Mouse (Mus musculus): ENCODE measurements around the gene Gm49601.

The Gm49601 gene

GRCm38 (mm10) chr16:18626376-18626878, at the start of gene Gm49601:
Gene Gm49601 (minus strand): TSS chr16:18626427.
- in situ Hi-C loops (cut with MboI): no loop called here

DNA sequence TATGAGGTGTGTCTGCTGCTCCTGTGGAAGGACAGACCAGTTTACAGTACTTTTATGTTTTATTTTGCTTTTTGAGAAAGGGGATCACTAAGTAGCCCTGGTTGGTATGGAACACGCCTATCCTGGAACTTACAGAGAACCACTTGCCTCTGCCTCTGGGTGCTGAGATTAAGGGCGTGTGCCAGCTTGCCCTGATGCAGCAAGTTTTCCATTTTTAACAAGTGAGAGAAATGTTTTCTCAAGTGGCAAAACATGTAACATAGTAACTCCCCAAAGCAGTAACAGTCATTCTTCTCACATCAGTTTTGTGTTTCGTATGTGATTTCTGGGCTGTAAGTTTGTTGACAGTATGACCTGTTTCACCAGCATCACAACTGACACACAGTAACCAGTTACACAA, 46.8 kb upstream of the Gm49601 start:
- in situ Hi-C loops (cut with MboI): no loop called here

GRCm38 (mm10) chr16:18672027-18672426, 45.8 kb upstream of the Gm49601 start:
- in situ Hi-C loops (cut with MboI): no loop called here

DNA sequence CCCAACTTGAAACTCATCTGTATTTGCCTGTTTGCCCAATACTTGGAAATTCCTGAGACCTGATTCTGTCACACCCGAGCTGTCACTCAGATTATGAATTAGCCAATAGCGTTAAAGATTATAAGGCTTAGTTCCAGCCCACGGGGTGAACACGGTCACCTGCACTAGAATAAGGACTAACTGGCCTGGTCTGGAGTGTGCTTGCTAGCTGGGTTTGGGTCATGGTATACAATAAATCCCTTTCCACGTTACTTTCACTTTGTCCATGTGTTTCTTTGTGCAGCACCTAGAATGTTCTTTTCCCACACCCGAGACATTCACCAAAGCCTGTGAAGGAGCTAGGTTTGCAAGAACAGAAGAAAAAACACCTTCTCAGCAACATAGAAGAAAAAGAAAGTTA, 43.7 kb upstream of the Gm49601 start:
- in situ Hi-C loops (cut with MboI): no loop called here

- in situ Hi-C loops (cut with MboI): no loop called here
Measured at GRCm38 (mm10) chr16:18658597-18658996, 32.4 kb upstream of the Gm49601 start.

DNA sequence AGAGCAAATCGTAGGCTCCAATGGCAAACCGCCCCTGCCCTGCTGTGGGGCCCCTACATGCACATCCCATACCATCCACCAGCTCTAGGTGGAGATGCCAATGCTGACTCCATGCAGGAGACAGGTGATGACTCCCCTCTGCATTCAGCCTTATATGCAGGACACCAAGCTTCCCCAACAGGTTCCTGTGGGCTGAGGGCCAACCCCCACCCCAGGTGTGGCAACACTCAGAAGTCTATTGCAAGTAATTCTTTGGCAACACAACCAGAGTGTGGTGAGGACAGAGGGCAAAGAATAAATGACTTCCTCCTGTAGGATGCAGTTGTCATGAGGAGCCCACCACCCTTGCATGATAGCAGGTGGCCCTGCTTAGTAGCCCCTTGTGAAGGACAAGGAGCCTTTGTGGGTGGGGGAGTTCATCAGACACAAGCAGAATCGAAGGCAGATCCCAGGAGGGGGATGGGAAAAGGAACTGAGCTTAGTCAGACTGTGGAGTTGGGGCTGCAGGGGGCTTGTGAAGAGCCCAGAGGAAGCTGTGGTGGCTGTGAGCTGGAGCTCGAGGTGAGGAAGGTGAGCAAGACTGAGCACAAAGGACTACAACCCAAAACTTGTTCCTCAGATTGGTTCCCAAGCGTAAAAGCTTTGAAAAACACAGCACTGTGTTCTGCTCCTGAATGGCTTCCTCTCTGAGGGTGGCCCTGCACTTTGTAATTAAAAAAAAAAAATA, 29.3 kb upstream of the Gm49601 start:
- in situ Hi-C loops (cut with MboI): no loop called here

DNA sequence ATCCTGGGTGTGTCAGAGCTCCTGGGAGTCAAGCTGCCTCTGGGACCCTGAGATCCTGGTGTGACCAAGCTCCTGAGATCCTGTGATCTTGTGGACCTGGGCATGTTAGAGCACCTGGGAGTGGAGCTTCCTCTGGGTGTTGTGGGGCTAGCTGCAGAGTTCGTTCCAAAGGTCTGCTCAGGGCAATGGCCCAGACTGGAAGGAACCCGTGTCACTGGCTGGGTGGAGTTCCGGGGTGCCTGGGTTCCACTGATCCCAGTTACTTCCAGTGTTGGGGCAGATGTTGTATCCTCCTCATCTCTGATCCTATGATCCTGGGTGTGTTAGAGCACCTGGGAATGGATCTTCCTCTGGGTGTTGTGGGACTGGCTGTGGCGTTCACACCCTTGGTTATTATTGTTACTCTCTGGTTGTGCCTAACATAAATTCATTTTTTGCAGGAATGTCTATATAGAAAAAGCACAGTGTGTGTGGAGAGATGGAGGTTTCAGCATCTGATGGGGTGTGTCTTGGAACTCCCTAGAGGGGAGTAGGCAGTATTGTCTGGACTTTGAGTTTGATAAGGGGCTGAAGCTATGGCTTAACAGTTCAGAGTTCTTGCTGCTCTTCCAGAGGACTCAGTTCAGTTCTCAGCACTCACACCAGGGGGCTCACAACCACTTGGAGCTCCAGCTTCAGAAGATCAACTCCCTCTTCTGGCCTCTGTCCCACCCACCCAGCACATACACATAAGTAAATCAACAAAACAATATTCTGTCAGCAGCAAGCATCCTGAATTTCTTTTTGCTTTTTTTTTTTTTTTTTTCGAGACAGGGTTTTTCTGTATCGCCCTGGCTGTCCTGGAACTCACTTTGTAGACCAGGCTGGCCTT, 27.3 kb upstream of the Gm49601 start:
- in situ Hi-C loops (cut with MboI): no loop called here

DNA sequence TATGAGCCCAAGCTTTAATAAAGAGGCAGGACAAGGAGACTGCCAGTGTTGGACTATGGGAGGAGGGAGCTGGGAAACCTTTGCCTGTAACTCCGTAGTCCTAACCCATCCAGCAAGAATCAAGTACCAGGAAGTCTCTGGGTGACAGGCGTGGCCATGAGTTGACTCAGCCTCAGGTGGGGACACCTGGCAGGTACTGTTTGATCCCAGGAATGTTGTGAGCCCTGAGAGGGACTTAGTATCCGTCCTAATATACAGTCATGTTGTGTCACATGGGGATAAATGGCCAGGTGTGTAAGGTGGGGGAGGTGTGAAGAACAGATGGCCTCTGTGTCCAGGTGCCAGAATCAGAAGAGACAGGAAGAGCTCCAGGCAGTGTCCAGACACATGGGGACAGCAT, 22.9 kb upstream of the Gm49601 start:
- in situ Hi-C loops (cut with MboI): no loop called here

DNA sequence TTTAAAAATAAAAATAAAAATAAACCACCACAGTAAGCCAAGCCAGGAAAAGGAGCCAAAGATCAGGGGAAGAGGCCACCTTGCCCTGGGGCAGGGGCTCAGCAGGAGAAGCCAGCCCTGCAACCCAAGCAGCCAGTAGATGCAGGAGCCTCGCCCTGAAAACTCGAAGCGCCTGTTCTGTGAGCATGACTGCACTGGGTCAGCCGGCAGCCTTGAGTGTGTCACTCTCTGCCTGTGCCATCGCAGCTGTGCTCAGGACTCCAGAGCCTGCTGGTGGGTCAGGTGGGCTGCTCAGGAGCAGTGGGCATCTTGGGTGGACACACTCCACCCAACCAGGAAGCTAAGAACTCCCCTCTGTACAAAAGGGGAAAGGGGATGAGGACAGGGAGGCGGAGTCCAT, 19.1 kb upstream of the Gm49601 start:
- in situ Hi-C loops (cut with MboI): no loop called here

GRCm38 (mm10) chr16:18644485-18644884, 18.3 kb upstream of the Gm49601 start:
- in situ Hi-C loops (cut with MboI): no loop called here

DNA sequence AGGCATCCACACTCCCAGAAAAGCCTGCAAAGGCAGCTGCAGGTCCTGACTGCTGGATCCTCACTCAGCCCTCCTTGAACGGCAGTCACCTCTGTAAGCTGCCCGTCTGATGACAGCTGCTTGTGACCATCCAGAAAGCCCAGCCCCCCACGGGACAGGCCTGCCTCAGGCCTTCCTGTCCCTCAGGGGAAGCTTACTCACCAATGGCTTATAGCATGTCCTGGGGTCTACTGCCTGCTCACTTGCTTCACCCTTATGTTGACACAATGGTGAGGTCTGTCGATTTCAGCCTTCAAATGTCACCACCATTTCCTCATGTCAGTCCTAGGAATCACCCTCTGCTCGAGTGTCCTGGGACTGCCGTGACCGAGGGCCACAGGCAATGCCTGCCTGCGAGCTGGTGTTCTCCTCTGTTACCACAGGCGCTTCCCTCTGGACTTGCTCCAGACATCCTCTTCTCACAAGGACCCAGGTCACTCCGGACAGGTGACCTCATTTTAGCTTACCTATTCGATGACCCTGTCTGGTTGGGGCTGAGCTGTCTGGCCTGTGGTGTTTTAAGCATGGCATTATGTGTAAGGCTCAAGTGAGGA, 17.3 kb upstream of the Gm49601 start:
- in situ Hi-C loops (cut with MboI): no loop called here

DNA sequence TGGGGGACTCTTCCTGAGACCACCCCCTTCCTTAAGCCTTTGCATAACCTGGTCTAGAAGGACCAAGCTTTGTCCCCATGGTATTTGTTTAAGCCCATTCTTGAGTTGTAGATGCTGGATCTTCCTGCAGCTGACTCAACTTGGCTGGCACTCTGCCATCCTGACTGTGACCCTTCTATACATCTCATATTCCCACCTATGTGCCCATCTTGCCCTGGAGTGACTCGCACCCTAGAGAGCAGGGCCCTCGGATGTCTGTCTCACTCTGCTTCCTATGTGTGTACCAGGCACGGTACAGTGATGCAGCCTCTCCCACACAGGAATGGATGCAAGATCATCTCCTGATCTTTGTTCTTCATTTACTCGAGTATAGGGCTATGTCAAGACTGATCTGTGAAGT, 16.7 kb upstream of the Gm49601 start:
- in situ Hi-C loops (cut with MboI): no loop called here

DNA sequence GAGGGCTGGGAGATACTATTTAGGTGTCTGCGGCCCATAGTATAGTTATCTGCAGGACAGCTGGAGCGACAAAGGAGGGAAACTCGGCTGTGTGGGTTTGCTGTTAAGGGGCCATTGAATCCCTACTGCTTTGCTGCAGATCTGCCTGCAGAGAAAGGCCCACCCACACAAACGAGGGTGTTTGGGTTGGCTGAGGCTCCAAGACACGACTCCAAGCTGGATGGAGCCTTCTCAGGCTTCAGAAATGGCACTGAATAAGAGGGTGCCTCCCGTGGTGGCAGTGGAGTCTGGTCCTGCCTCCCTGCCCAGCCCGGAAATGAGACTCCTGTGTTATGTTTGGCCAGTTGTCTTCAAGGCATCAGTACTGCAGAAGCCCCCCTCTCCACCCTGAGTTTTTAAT, 16.1 kb upstream of the Gm49601 start:
- in situ Hi-C loops (cut with MboI): no loop called here

DNA sequence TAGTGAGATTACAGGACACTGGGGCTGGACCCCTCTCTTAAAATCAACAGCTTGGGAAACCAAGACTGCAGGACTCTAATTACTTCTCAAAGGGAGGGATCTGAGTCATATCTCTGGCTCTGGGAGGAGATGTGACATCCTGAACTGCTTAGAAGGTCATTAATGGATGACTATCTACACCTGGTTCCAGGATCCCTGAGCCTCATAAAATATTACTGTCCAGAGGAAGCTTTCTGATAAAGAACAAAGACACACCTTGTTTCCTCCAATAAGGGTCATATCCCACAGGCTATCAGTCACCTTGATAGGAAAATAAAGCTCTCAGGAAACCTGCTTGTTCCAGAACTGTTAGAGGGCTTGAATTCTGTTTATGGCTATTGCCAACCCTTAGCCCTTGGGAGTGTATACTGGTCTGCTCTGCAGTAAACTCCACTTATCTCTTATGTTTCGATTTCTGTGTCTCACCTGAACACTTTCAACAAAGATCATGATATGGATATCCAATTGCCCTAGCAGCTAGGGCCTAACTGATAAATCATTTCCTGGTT, 13.2 kb upstream of the Gm49601 start:
- in situ Hi-C loops (cut with MboI): no loop called here

GRCm38 (mm10) chr16:18638396-18638795, 12.2 kb upstream of the Gm49601 start:
- in situ Hi-C loops (cut with MboI): no loop called here

- in situ Hi-C loops (cut with MboI): no loop called here
Measured at GRCm38 (mm10) chr16:18636804-18637203, 10.6 kb upstream of the Gm49601 start.

GRCm38 (mm10) chr16:18636401-18636800, 10.2 kb upstream of the Gm49601 start:
- in situ Hi-C loops (cut with MboI): no loop called here

DNA sequence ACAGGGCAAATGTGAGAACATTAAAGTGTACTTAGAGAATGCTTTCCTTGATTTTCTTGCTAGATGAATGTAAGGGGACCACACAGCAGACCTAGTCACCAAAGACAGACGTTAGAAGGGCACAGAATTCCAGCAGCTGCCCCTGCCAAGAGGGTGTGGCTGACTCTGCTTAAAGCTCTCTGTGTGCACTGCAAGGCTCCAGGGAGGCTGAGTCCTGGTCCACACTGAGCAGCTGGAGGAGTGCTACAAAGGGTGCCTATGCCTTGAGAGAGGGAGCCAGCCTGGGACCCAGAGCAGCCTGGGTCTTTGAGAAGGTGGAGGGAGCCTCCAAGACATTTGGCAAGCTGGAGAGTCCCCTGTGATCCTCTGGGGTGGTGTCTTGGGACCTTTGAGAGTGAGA, 7.1 kb upstream of the Gm49601 start:
- in situ Hi-C loops (cut with MboI): no loop called here

DNA sequence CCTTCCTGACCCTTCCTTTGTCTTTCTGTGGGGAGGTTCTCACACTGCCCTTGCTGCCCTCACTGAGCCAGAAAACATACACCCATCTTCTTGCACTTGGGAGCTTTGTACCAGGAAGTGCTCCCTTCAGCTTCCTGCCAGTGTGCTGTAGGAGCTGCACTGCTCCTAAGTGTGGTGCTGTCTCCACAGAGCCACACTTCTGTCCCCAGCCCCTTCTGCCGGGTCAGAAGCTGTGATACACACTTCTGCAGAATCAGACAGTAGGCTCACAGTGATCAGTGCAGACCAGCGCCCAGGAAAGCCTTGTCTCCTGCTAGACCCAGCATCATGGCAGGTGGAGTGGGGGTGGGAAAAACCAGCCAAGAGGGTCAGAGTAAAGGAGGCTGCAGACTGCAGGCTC, 6.6 kb upstream of the Gm49601 start:
- in situ Hi-C loops (cut with MboI): no loop called here

DNA sequence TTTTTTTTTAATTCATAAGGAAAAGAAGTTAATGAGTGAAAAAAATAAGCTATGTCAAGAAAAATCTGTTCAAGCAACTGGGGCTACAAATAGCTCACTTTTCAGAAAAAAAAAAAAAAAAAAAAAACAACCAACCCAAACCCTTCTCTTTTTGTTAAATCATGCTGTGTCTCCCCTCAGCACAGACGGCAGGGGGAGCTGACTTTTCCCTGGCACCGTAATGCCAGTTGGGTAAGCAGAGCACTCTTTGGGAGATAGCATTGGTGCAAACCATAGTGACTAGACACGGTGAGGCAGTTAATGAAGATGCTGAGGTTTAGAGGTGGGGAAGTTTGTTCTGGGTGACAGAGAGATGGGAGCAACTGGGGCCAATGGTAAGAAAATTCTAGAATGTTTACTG, 5.8 kb upstream of the Gm49601 start:
- in situ Hi-C loops (cut with MboI): no loop called here

DNA sequence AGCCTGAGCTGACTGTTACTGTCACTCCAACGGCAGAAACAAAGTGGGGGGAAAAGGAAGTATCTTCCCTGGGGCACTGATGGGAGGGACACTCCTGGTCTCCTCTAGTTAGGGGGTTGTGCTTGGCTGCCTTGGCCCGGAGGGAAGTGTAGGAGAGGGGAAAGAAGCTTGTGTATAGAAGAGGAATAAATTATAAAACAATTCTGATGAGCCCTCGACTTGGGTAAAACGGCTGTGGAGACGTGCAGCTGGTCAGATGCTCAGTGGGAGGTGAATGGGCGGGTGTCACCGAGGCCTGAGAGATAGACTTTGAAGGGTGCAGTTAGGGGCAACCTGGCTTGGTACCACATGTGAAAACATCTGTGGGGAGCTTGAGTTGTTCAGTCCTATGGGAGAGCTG, 4.9 kb upstream of the Gm49601 start:
- in situ Hi-C loops (cut with MboI): no loop called here

DNA sequence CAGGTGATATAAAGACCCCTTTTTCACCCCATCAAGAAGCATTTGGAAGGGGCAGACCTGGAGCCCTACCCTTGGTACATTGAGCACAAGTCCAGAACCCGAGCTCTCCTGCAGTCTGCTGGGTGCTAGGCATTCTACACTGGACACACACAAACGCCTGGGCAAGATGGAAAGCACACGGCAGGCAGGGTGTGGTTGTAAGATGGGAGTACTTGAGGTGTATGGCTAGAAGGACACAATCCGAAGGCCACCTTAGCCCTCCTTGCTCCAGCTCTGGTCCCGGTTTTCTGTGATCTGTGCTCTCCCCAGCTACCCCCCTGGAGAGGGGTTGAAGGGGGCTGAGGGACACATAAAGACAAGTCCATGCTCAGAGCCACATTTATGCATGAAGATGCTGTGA, 4.1 kb upstream of the Gm49601 start:
- in situ Hi-C loops (cut with MboI): no loop called here

All from mature B cell (primary cell).